Mouse (Mus musculus) mesoderm, embryonic 11.5 days (tissue): ENCODE measurements around the gene Cd68.
"Not testable (repeated sequence)": the region's sequence is repeated elsewhere in the genome, so short reads cannot be mapped to it uniquely, and the experiment has no call there.

Experiments
- DNase-seq: peaks from one replicate; pipeline ENCODE4 v3.0.0-alpha.2; 2012; ENCODE audit warnings: low read depth, low spot score

The Cd68 gene

DNA sequence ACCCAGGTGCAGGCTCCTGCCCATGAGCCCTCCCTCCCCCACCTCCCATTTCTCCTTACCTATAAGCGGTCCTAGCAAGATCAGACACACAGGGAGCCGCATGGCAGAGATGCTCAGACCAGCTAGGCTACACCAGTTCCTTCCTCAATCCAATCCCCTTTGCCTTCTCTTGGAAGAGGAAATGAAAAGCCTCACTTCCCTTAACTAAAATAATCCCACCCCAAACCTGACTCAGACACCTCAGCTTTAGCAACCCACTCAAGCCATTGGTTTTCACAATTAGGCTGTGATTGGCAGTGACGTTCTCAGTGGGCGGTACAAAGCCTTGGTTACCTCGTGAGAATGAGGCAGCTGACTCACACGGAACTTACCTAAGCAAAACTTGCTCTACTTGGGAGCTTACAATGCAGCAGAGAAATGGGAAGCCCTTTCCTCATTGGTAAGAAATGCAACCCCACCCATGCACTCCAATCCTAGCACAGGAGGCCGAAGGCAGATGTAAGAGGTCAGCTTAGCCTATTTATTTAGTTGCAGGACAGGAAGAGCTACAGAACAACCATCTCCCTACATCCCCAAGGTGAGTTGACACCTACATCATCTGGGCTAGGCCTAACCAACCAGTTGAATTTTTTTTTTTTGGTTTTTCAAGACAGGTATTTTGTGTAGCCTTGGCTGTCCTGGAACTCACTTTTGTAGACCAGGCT is at the start of gene Cd68:
TSS of gene Cd68 (minus strand) at position 193 of the 704 bp plus-strand sequence.
- DNase-seq, result no peak

DNA sequence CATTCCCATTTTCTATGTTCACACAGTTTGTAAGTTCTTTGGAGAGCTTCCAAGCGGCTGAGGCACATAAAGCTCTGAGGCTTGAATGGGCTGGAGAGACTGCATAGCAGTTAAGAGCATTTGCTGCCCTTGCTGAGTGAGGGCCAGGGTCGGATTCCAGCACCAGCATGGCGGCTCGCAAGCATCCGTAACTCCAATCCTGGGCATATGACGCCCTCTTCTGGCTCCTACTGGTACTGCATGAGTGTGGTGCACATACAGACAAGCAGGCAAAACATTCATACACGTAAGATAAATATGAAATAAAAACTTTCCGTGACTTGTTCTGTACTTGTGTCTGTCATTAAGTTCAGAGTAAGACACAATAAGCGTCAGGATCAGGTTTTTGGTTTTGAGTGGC is 49.5 kb upstream of the Cd68 start:
- peak; percentile 47 for DNase-seq

DNA sequence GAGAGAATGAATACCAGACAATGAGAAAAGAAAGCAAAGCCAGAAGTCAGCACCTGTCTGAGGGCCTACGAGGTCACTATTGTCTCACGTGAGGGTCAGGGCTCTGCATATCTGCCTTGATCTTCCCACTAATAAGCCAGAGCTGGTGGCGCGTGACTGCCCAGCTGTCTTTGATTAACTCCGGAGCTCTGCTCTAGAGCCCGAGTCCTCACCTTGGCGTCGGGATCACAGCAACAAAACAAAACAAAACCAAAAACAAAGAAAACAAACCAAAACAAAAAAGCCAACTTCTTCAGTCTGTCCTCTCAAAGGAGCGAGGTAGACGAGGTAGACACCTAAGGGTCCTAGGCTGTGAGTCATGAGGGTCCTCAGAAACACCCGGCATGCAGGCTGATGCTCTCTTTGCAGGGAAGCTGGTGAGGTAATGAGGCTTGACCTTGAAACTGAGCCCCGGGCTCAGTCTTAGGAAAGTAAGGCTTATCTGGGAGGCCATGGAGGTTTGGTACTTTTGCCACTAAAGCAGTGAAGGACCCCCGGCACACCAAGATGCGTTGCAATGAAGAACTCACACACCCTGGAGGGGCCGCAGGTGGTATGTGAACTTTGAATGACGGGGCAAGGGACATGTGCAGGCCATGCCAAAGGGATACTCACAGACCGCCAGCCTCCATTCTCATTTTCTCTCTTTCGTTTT is 48.8 kb upstream of the Cd68 start:
- peak; percentile 54 for DNase-seq

DNA sequence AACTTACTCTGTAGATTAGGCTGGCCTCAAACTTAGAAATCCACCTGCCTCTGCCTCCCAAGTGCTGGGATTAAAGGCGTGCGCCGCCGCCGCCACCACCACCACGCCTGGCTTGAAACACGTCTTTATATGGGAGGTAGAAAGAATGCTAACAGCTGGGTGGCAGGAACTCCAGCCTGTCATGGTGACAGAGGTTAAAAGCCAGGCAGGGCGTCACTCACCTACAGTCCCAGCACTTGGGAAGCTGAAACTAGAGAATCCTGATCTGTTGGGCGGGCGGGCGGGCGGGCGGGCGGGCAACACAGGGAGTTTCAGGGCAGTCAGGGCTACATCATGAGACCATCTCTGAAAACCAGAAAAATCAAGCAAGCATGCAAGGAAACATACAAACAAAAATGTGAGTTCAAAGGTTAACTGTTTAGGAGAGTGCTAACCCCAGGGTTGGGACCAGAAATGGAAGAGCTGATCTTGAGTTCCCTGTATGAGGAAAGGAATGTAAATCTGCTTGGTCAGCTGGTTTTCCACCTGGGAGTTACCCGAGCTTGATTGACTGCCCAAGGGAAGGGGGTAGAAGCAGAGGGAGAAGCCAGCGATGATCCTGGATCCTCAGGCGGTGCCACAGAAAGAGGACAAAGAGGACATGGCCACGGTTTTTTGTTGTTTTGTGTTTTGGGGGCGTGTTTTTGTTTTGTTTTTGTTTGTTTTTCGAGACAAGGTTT is 47.2 kb upstream of the Cd68 start:
- DNase-seq, result peak; percentile 42

DNA sequence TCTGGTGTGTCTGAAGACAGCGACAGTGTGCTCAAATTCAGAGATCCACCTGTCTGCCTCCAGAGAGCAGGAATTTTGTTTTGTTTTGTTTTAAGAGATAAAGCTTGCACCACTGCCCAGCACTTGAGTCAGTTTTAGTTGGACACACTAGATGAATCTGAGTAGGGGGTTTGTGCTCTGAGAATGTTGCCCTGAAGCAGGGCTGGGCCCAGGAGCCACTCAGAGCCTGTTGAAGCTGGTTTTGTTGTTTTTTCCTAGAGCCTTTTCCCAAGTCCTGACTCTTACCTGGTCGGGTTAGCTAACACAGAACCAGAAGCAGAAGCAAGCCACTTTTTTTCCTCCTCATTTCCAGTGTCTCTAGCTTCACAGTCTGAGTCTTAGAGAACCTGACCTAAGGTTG is 45.1 kb upstream of the Cd68 start:
- DNase-seq, result no peak

DNA sequence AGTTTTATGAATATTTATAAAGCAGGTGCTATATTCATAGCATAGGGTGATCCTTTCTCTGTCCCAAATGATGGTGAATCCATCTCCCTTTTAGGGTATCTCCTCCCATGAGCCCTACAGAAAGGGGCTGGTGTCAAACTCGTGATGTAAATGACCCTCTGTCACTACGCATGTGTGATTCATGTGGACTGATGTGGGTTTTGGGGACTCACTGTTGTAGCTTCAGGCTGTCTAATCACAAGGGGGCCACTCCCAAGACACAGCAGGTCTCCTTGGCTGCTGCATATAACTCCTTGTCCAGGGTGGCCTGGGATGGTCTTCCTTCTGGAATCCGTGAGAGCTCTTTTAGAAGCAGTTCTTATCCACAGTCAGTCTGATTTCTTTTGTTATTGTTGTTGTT is 44.5 kb upstream of the Cd68 start:
- no peak for DNase-seq

DNA sequence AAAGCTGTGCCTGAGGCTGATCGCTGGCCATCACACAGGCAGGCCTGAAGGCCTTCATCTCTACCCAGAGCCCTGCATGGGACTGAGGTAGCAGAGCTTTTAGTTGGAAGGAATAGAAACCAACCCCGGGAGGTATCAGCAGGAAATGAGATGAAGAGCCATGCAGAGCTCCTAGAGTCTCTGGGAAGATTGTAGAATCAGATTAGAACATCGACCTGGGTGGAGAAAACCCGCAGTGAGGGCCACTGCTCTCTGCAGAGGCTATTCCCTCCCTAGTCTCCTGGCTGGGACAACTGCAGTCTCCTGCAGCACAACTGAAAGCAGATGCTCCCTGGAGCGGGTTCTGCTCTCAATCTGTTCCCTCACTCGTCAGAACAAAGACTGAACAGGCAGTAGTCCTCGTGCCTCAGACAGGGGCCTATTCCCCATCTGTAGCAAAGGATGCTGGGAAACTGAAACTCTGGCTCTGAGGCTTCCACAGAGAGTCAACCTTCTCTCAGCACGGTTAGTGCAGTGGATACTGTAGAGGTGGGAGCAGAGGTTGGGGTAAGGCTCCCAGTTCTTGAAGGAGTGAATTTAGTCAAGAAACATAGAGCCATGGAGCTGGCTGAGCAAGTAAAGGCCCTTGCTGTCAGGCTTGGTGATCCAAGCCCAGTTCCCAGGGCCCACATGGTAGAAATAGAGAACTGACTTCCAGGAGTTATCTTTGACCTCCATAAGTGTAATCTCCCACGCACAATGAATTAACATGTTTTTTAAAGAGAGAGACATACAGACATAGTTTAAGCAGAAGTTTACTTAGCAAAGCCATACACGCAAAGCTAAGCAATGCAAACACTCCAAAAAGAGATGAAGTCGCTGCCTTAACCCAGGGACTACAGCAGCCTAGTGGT is 43.8 kb upstream of the Cd68 start:
- no peak for DNase-seq

DNA sequence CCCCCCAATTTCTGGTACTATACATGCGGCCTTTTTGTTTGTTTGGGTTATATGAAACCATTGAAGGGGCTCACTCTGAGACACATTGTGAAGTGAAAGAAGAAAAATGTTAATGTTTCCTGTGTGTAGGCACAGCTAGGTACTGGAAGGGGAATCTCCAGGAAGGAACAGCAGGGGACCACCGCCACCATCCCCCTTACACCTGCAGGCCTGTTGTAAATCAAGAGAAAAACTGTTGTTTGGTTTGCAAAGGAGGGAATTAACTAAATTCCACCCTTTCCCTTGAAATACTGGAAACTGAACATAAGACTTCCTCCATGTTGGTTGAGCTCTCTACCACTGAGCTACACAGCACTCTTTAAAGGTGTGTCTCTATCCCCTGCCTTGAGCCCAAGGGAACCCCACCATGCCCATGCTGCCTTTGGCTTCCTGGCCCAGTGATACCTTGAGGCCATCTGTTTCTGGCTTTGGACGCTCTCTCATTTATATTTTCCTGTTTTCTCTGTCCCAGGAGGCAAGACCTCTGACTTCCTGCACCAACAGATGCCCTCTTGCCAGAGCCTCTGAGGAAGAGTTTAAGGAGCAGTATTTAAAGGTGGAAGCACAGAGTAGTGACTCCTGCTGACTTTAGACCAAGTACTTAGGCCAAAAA is 42.8 kb upstream of the Cd68 start:
- no peak for DNase-seq

DNA sequence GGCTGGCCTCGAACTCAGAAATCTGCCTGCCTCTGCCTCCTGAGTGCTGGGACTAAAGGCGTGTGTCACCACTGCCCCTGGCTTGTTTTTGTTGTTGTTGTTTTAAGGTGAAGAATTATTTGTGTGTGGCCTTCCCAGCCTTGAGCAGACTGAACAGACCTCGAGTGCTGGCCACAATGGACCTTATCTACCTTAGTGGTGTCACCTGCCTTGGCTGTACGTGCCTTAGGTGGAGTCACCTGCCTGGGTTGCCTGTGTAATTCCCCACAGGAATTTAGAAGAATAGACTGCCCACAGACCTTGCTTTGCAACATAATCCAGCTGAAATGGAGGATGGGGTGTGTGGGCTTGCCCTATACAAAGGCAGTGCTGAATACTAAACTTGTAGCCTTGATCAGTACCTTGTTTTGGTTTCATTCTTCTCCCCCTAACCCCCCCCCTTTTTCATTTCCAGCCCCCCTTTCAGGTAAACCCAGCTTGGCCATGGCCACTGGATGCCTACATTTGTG is 42.0 kb upstream of the Cd68 start:
- DNase-seq, result no peak

DNA sequence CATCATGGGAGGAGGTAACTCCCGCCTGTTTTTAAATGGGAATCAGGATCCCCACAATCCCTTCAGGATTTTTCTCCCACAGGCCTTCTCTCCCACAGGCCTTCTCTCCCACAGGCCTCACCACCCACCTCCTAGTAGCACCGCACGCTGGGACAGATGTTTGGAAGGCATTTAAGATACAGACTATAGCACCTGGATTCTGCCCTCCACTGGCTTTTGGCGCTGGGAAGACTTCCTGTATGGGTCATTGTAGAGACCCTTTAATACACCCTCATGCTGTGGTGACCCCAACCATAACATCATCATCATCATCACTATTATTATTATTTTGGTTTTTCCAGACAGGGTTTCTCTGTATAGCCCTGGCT is 41.5 kb upstream of the Cd68 start:
- DNase-seq, result no peak

DNA sequence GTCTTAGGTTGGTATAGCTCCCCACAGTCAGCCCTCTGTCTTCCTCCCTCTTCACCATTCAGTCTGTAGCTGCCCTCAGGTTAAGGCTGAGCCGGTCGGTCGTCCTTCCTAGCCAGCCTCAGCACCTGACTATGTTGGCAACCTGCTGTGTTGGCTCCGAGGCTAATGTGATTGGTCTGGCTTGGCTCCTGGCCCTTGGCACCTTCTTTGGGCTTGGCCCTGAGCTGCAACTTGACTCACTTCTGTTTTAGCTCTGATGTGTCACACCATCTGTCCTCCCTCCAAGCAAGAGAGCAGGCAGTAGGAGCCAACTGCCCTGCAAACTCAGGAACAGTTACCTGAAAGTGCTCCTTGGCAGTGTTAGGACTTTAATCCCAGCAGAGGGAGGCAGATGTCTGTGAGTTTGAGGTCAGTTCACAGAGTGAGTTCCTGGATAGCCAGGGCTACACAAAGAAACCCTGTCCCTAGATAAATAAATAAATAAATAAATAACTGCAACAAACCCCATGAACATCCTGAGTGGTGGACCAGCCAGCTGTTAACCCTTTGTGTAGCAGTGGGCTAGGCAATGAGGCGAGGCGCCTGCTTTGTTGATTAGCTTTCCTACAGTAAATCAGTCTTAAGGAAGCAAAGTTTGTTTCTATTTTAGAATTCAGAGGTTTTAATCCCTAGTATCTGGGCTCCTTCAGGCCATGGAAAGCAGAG is 41.0 kb upstream of the Cd68 start:
- DNase-seq, result no peak

DNA sequence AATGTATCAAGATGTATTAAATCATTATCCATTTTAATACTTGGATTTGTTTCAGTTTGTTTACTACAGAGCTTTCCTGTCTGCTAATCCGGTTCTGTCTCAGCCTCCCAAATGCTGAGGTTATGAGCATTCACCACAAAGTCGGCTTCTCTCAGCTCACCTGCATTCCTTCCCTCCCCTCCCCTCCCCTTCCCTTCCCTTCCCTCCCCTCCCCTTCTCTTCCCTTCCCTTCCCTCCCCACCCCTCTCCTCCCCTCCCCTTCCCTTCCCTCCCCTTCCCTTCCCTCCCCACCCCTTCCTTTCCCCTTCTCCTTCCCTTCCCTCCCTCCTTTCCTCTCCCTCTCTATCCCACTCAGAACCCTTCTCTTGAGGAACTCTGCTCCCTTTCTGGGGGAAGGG is 38.7 kb upstream of the Cd68 start:
- DNase-seq, result no peak

DNA sequence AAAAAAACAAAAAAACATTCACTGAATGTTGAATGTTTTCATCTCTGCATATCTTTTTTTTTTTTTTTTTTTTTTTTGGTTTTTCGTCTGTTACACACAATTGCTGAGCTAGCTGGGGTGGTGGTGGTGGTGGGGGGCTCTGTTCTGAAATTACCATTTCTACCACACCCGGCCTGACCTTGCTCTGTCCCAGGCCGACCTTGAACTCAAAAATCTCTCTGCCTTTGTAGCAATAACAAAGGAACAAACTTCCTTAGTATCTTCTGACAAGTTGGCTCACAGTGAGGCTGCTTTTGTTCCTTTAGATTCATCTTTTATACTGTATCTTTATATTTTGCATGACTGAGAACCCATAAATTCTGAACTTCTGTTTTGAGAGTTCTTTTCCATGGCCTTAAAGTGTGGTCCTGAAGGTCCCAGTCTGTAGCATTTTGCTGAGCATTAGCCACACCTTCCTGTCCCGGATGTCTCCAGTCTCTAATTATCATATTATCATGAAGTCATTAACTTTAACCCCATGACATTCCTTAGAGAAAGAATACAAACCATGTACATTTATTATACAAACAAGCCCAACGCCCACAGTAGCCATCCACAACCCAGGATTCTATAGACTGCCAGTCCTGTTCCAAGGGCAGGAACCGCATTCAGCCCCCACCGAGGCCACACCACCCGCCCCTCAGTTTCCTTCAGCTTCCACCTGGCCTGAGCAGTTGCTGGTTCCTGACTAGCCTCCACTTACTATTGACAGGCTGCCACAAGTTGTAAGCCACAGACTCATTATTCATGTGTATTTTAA is 38.1 kb upstream of the Cd68 start:
- no peak for DNase-seq

DNA sequence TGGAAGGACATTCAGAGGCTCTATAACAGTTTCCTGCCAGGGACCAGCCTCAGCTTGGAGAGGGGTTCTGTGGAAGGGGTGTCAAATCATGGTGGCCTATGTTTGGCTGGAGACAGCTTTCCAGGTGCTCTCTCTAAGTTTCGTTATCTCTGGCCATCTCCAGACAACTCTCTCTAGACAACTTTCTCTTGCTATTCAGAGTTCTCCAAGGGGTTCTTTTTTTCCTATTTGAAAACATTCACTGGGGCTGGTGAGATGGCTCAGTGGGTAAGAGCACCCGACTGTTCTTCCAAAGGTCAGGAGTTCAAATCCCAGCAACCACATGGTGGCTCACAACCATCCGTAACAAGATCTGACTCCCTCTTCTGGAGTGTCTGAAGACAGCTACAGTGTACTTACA is 37.4 kb upstream of the Cd68 start:
- DNase-seq, result not testable (repeated sequence)

DNA sequence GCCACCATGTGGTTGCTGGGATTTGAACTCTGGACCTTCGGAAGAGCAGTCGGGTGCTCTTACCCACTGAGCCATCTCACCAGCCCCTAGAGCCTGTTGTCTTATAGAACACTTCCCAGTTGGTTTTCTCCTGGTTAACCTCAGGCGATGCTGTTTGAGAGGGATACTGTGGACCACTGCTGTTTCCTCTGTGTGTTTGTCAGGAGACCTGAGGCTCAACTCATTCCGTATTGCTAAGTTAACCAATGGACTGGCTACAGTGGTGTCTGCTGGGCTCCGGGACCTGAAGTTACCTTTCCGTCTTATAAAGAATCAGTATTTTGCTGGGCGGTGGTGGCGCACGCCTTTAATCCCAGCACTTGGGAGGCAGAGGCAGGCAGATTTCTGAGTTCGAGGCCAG is 36.9 kb upstream of the Cd68 start:
- not testable (repeated sequence) for DNase-seq

DNA sequence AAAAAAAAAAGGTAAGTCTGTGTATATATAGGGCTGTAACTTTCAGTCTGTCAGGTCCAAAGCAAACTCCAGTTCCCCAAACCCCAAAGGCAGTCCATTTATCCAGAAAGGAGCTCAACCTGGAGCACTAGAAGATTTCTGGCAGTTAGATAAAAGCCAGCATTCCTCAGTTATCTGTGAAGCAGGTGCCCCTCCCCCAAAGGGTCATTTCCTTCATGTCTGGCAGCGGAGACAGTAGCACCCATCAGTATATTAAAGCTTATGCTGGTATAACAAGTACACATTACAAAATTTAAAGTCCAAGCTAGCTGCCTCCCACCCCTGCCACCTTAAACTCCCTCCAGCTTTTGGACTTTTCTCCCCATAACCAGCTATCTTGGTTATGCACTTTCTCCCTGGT is 33.6 kb upstream of the Cd68 start:
- DNase-seq, result no peak

DNA sequence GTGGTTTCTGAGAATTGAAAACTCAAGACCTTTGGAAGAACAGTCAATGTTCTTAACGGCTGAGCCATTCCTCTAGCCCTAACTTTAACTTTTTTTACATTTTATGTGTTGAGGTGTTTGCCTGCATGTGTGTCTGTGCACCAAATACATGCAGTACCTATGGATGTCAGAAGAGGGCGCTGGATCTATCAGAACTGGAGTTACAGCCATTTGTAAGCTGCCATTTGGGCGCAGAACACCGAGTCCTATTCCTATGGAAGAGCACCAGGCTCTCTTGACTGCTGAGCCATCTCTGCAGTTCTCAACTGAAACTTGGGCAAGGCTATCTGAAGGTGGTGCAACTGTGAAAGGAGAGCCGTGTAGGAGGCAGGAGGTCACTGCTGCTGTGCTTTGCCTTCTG is 32.6 kb upstream of the Cd68 start:
- DNase-seq, result no peak

DNA sequence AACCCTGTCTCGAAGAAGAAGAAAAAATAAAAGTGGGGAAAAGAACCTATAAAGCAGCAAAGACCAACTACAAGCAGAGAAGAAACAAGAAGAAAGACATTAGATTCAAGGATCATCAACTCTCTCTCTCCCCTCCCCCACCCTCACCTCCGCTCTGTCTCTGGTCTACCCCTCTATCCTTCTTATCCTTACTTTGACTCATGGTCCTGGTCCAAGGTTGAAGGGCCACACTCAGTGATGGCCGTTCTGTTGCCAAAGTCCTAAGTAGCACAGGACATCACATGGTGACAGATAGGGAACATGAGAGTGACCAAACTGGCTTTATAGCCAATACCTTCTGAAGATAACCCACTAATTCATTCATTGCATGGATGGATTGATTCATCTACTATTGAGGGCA is 31.4 kb upstream of the Cd68 start:
- no peak for DNase-seq

DNA sequence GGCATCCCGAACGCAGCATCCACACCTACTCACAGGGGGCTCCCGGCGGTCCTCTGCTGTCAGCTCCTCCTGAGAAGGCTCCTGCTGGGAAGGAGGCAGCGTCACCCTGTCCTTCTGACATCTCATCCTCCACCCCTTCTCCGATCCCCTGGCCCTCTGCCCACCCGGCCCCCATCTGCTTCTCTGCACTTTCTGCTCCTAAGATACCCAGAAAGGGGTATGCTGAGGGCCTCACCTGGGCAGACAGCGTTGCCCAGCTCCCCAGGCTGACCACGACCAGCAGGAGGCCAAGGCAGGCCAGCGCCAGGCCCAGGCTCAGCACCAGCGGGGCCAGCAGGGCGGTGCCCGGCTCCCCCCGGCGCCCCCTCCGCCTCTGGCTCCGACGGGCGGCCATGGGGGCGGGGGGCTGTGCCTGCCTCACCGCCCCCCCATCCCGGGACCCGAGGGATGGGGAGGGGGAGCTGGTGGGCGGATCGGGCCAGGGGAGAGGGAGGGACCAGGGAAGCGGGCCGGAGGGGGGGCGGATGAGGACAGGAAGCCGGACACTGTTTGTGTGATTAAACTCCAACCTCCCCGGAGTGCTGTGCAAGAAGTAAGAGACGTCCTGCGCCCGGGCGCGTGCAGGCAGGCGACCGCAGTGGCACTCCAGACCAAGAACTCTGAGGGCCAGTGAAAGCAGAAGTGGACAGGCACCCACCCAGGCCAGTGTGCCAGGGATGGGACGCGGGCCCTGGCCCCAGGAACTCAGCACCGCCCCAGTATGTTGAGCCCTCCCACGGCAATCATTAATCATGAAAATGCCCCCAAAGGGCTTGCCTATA is 29.6 kb upstream of the Cd68 start, which contains the start of the genes Tnfsf12 and Tnfsfm13:
TSS of gene Tnfsf12 (minus strand) at position 489 of the 821 bp plus-strand sequence.
TSS of gene Tnfsfm13 (minus strand) at position 738 of the 821 bp plus-strand sequence.
- peak; percentile 48 for DNase-seq
